Mouse (Mus musculus) cerebellum, postnatal 25 days (tissue): ENCODE data around the gene Arl4c.

ENCODE experiments used
- DNase-seq, 2 experiments: peaks; one replicate each; pipeline ENCODE4 v3.0.0; 2021; ENCODE audit warnings: mixed read lengths in 2 of 2

The Arl4c gene

GRCm38 (mm10) chr1:88699856-88700791 is 1.9 kb downstream of the Arl4c start:
- DNase-seq, result peak; percentile 31 to 48

GRCm38 (mm10) chr1:88699401-88699800 is 2.6 kb downstream of the Arl4c start:
- peak in 1 of 2 experiments; percentile 31 for DNase-seq

DNA sequence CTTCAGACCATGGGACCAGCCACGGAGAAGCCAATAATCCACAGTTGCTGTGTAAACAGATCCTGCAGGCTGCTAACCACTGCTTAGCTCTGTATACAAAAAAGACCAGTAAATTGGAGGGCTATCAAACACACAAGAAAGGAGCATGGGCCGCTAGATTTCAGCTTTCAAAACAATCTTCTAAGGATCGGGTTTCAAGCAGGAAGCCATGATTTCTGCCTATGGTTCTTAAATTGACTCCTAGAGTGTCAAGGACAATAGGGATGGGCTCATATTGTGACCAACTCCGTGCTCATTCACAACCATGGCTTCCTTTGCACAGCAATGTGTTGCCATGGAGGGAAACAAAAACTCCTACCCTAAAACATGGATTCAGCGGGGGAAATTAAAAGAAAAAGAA is 3.1 kb downstream of the Arl4c start:
- no peak for DNase-seq

GRCm38 (mm10) chr1:88698131-88698530 is 3.9 kb downstream of the Arl4c start:
- DNase-seq, result no peak

DNA sequence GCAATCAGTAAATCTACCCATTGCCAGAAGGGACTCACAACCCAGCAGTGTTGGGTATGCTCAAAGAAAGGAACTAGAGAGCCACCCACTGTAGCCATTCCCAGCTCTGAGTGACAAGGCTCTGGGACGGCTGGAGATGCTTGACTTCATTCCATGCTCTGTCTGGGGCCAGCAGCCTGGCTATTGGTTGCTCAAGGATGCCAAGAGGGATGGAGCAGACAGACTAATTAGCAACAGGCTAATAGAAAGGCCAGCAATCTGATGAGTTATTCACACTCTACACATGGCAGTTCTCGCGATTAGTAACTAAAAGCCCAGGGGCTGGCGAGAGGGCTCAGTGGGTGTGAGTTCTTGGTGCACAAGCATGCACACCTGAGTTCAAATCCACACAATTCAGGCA is 5.6 kb downstream of the Arl4c start:
- no peak for DNase-seq

DNA sequence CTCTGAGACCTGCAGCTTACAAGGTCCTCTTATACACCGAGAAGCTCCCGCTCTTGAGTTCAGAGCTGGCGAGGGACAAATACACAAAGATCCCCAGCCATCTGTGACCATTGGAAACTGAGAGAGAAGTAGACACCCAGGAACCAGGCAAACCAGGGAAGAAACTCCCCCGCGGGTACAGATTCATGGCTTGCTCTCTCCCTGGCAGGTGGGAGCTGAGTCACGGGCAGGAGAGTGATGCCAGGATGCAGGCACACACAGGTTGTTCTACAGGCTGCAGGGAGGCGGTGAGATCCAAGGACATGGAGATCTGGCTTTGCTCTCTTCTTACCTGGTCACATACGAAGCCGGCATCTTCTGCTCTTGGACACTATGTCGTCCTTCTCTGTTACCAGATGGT is 7.7 kb downstream of the Arl4c start:
- DNase-seq, result no peak

DNA sequence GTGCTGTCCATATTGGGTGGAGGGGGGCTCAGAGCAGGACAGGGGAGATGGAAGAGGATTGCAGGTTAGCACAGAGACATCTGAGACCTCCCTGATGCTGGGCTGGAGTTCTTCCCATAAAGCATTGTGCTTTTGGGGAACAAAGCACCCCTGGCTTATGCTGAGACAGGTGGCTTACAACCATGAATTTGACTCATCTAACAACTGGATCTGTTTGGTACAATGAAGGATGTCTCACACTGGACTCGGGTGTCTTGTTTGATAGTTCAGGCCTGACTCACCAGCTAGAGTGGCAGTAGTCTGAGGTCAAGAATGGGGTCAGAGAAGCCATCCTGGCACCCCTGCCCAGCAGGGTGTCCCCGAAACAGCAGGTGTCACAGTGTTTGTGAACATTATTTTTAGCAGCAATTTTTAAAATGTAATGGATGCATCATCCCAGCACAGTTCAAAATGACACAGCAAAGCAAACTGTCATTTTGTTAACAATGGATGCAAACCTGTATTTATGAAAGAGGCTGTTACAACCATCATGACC is 9.7 kb downstream of the Arl4c start:
- DNase-seq, result no peak

GRCm38 (mm10) chr1:88690601-88691000 is 11.4 kb downstream of the Arl4c start:
- no peak for DNase-seq

GRCm38 (mm10) chr1:88684765-88685164 is 17.3 kb downstream of the Arl4c start:
- no peak for DNase-seq

GRCm38 (mm10) chr1:88681596-88681995 is 20.4 kb downstream of the Arl4c start:
- no peak for DNase-seq

GRCm38 (mm10) chr1:88680804-88681203 is 21.2 kb downstream of the Arl4c start:
- no peak for DNase-seq

DNA sequence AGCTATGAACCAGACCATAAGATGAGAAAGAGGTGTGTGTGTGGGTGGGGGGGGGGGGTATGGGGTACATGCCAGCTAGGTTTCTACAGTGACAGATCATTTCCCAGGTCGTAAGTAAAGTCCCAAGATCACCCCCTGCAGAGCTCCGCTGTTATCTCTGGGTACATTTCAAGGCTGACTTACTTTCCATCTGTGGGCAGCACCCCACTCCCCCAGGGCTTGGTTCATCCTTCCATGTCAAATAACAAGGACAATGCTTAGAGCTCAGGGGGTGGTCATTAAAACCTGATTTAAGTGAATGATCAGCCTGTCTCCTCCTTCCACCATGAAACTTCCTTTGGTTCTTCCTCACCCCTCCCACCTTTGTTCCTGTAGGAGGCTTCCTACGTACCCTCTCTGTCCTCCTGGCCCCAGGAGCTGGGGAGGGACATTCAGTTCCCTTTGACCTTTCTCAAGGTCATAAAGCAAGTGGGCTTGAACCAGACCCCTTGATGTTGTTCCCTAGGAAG is 23.7 kb downstream of the Arl4c start:
- DNase-seq, result no peak

GRCm38 (mm10) chr1:88670807-88671206 is 31.2 kb downstream of the Arl4c start:
- DNase-seq, result no peak

DNA sequence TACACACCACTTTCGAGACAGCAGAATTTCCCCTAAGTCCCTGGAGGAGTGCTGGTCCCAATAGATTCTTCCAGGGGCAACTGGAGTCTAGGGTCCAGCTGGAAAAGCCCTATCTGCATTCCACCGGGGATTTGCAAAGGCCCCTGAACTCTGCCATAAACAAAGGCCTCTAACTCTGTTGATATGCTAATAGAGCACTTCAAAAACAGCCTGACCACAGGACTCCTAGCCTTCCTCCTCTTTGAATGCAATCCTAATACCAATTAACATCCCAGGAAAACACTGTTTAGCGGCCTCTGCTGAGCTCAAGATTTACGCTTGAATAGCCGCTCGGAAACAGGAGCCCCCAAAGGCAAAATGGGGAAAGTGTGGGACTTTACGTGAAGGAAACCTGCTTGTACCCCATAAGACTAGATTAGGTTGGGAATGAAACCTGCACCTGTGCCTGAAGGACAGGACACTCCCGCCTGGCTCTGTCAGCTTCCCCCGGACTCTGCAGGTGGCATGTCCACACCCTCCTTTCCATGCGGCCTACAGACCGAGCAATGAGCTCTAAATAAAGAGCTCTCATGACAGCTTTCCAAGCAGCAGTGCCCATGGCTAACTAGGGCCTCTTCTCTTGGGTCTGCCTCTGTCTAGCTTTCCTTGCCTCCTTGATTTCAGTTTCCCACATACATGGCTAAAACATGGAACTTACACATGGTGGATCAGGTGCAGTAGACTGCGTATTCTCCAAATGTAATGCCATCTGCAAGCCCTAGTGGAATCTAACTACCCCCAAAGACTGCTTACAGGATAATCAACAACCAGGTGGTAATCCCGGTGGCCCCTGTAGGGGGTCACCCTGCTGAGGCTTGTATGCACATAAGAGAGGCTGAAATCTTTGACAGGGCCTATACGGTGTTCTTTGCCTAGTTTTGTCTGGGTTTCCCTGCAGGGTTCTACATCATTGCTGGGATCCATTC is 32.9 kb downstream of the Arl4c start:
- no peak for DNase-seq

DNA sequence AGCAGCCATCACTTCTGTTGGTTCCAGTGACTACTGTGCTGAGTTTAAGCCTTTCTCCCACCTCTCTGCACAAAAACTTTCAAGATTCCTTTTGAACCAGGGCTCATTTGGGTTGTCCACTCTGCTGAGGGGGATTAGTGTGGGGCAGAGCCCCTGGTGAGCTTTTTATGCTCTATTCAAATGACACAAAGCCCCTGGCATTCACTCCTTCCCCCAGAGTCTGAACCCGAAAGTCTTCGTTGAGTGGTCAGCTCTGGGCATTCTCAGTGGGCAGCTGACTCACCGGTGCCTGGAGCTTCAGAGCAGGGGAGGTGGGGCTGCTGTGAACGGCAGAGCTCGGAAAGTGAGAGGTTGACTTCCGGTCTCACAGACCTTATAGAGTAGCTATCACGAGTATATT is 33.7 kb downstream of the Arl4c start:
- no peak for DNase-seq

- no peak for DNase-seq
Observed at GRCm38 (mm10) chr1:88664623-88665022, 37.4 kb downstream of the Arl4c start.

- DNase-seq, result no peak
Observed at GRCm38 (mm10) chr1:88662736-88663135, 39.3 kb downstream of the Arl4c start.

DNA sequence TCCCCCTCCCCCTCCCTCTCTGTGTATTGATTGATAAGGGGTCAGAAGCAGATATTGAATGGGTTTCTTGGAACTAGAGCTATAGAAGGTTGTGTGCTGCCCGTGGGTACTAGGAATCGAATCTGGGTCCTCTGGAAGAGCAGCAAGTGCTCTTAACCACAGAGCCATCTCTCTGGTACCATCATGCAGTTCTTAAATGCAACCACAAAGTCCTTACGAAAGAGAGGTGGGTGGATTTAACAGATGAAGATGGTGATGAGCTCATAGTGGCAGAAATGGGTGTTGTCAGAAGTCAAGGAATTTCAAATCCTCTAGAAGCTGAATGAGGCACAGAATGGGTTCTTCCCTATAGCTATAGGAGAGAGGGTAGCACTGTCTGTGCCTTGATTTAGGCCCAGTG is 40.8 kb downstream of the Arl4c start:
- no peak for DNase-seq

- DNase-seq, result peak; percentile 68 to 76
Observed at GRCm38 (mm10) chr1:88658290-88658857, 43.6 kb downstream of the Arl4c start.

GRCm38 (mm10) chr1:88656096-88656480 is 45.9 kb downstream of the Arl4c start:
- DNase-seq, result no peak

DNA sequence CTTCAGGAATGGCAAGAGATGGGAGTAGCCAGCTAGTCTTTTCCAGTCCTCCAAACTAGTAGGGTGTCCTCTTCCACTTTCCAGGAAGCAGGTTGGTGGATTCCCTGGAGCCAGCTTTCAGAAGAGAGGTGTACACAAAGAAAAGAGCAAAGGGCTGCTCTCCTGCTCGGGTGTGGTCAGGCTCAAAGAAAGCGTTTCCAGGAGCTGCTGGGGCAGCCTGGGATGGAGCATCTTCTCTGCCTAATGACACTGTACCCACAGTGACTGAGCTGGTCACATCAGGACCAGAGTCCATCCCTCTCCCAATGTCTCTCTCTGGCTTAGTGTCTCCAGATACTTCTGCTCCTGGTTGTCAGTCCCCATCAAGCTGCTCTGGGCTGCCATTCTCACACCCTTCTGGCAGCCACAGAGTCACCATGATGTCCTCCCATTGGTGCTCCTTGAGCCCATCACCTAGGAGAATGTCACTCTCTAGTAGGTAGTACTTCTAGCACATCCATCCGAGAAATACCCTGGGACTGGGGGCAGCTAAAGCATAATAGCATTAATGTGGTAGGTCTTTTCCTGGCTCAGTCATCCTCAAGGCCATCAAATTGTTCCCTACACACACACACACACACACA is 46.4 kb downstream of the Arl4c start:
- no peak for DNase-seq
